25 mouse cellular contexts compared by ENCODE assay signal in genomic region chr13:116830984-116831383, GRCm38 (mm10).
"Had no signal": no experiment of that assay in that cellular context is flagged by ENCODE, and none has a peak within 500 bp of the region (broad histone marks: within the 10 kb centered on the region; RNA-seq: fewer than 3 reads in every experiment).

No protein-coding gene starts in this region.

- DNase-seq: gastrocnemius, adult 2 months; gastrocnemius, postnatal 10 days; gastrocnemius, postnatal 25 days; heart, adult 11 months; heart, adult 2 months; heart, postnatal 14 days; heart, postnatal 36 days; kidney, adult 11 months; kidney, postnatal 10 days; layer of hippocampus, adult 9-11 months; layer of hippocampus, postnatal 36 days; liver; liver, embryonic 13.5 days had no signal

- H3K9me3 ChIP-seq: heart, embryonic 13.5 days; heart, embryonic 15.5 days; hindbrain, embryonic 13.5 days; hindbrain, embryonic 15.5 days; limb, embryonic 10.5 days; limb, embryonic 12.5 days; liver, embryonic 13.5 days; liver, embryonic 15.5 days had no signal

- H3K27me3 ChIP-seq: heart, embryonic 13.5 days; heart, embryonic 15.5 days; hindbrain, embryonic 13.5 days; hindbrain, embryonic 15.5 days; limb, embryonic 12.5 days; liver, embryonic 13.5 days; liver, embryonic 15.5 days had no signal

- H3K27ac ChIP-seq: gastrocnemius, adult 2 months; heart, adult 2 months; heart, embryonic 13.5 days; heart, embryonic 15.5 days; hindbrain, embryonic 13.5 days; hindbrain, embryonic 15.5 days; hindbrain, postnatal 0 days; left cerebral cortex, adult 2 months; limb, embryonic 10.5 days; limb, embryonic 12.5 days; liver, embryonic 13.5 days; liver, embryonic 15.5 days had no signal

- H3K9ac ChIP-seq: heart, embryonic 13.5 days; heart, embryonic 15.5 days; hindbrain, embryonic 13.5 days; hindbrain, embryonic 15.5 days; limb, embryonic 12.5 days; liver, embryonic 13.5 days; liver, embryonic 15.5 days had no signal

- ATAC-seq: hindbrain, postnatal 0 days; intestine, embryonic 16.5 days had no signal

- H3K4me3 ChIP-seq: gastrocnemius, adult 2 months; heart, adult 2 months; heart, embryonic 13.5 days; heart, embryonic 15.5 days; hindbrain, embryonic 13.5 days; hindbrain, embryonic 15.5 days; left cerebral cortex, adult 2 months; limb, embryonic 10.5 days; limb, embryonic 12.5 days; liver, embryonic 13.5 days; liver, embryonic 15.5 days had no signal

- H3K36me3 ChIP-seq: heart, embryonic 13.5 days; heart, embryonic 15.5 days; hindbrain, embryonic 13.5 days; hindbrain, embryonic 15.5 days; limb, embryonic 10.5 days; limb, embryonic 12.5 days; liver, embryonic 13.5 days; liver, embryonic 15.5 days had no signal

- H3K4me2 ChIP-seq: heart, embryonic 11.5 days; heart, embryonic 13.5 days; heart, embryonic 15.5 days; hindbrain, embryonic 13.5 days; hindbrain, embryonic 15.5 days; limb, embryonic 12.5 days; liver, embryonic 11.5 days; liver, embryonic 13.5 days; liver, embryonic 15.5 days had no signal

- H3K4me1 ChIP-seq: heart, embryonic 13.5 days; heart, embryonic 15.5 days; hindbrain, embryonic 13.5 days; hindbrain, embryonic 15.5 days; limb, embryonic 10.5 days; limb, embryonic 12.5 days; liver, embryonic 13.5 days; liver, embryonic 15.5 days had no signal
